Mouse (Mus musculus): ENCODE measurements at regions not wholly inside any gene's neighbourhood (a gene's known extent, or its start where the extent isn't known, plus 50 kb on each side); places are given as distances from the start of the nearest gene placed in this dataset.
A peak's percentile ranks its signal among the peaks of the same experiment; 100 is the strongest.
"Not testable (repeated sequence)": the region's sequence is repeated elsewhere in the genome, so short reads cannot be mapped to it uniquely, and the experiment has no call there.

DNA sequence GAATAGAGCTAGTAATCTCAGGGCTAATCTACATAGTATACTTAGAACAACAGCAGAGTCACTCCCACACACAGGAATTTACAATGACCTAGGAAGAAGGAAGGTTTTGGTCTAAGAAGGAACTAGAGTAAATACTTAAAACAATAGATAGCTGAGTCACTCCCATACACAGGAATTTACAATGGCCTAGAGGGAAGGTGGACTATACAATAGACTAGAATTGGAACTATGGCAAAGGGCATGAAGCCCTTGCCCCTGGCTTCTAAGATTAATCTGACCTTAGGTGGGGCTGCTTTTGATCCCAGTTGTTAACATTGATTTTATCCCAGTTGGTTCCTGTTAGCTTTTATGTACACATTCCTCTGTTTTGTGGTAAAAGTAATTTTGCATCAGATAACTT lies 427.8 kb upstream of the Clint1 start:
- DNase-seq (ENCODE audit: low spot score), result not testable (repeated sequence)

DNA sequence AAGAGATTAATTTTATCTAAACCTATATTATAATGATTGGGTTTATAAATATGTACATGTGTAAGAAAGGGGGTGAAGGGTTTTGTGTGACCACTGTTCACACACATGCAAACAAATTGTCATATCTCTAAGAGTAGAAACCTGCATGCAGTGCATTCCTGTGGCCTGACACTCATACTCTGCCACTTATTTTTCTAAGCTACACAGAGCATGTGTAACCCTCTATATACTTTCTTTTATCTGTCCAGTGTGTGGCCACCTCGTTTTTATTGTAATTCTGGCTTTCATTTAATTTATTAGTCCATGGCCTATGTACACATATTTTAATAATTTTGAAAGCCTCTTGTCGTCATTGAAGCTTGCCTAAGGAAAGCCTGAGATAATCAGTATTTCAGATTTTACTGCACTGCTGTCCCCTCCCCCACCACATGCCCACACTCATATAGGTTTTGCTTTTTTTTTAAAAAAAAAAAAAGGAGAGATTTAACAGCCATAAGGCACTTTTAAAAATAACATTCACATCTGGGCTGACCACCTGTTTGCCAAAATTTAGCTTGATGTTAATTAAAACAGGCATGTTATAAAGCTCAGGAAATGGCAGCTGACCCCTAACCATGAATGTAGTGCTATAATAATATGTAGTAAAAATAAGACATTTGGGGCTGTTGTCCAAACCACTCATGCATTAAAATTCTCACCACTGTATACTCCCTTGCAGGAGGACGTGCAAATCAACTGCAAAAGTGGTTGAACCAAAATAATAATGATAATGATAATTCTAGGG lies 410.7 kb upstream of the Clint1 start:
- DNase-seq (ENCODE audit: low spot score), result no peak

DNA sequence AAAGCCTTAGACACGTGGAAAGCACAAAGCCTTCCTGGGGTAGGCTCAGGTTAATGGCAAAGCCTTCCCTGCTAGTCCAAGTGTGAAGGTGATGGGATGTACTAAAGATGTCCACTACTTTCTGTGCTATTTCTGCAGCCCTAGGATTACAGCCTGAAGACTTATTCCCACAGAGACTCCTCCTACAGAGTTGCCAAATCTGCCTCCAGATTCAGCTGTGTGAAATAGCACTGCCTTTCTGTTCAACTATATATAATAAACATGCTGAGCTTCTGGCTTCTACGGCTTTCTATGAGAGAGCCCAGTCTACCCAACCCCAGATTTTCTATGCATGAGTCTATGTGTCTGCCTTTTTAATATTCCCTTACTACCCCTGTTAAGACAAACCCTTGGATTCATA lies 405.3 kb upstream of the Clint1 start:
- DNase-seq (ENCODE audit: low spot score), result no peak

DNA sequence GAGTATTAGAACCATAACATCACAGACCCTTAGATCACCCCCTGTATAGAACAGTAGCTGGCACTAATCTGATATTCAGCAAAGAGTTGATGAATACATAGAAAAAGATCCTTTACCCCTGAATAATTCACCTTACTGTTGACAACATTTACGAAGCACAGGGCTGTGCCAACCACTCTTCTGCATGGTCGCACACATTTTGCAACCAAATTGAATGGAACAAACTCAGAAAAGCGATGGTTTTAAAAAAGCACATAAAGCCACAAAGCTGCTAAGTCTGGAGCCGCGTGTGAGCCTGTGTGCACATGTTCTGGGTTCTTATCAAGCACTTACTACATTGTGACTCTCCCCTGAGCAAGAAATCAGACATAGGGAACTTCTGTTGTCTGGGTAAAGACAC lies 397.6 kb upstream of the Clint1 start:
- DNase-seq (ENCODE audit: low spot score), result no peak

DNA sequence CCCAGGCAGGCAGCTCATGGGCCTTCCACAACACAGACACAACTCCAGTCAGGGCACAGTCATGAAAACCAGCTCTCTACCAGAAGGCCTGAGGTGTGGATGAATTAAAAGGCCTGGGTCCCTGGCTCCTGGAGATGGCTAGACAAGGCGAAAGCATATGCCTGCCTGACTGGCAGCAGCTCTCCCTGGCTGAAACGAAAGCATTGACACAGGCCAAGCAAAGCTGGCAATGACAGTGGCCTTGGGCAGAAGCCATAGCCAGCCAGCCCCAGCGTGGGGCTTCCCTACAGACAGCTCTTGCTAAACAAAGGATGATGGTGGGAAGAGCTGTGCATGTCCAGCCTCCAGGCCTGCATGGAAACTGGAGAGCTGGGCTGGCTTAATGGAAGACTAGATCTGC lies 396.9 kb upstream of the Clint1 start:
- no peak for DNase-seq (ENCODE audit: low spot score)

DNA sequence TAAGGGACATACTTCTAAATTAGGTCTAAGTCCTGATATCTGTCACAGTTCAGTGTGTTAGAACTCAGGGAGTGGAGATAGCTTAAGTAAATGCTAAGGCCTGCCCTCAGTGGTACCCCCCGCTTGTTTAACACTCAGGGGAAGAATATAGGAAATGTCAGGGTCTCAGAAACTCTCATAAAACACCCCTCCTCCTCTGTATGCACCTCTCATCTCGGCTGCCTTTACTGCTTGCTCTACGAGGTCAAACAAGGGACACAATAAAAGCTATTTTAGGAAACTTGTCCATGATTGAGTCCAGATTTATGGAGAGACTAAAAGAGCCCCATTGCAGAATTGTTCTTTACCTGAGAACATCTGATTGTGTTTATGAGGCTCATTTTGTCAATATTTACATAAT lies 395.1 kb upstream of the Clint1 start:
- DNase-seq (ENCODE audit: low spot score), result no peak

DNA sequence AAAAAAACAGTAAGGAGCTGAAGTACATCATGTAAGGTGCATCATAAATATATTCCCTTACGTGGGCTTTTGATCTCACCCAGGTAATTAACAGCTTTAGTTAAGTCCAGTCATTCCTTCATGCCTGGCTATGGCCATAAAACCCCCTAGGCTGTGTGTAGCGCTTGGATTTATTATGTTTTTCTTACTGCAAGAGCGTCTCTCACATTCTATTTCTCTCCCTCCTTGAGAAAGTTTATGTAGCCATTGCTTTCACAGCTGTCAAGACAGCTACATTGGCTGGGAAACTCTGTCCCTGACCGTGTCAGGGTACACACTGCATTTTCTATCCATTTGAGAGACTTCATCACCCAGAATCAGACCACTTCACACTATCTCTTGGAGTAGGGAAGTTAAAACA lies 394.3 kb upstream of the Clint1 start:
- DNase-seq (ENCODE audit: low spot score), result no peak

DNA sequence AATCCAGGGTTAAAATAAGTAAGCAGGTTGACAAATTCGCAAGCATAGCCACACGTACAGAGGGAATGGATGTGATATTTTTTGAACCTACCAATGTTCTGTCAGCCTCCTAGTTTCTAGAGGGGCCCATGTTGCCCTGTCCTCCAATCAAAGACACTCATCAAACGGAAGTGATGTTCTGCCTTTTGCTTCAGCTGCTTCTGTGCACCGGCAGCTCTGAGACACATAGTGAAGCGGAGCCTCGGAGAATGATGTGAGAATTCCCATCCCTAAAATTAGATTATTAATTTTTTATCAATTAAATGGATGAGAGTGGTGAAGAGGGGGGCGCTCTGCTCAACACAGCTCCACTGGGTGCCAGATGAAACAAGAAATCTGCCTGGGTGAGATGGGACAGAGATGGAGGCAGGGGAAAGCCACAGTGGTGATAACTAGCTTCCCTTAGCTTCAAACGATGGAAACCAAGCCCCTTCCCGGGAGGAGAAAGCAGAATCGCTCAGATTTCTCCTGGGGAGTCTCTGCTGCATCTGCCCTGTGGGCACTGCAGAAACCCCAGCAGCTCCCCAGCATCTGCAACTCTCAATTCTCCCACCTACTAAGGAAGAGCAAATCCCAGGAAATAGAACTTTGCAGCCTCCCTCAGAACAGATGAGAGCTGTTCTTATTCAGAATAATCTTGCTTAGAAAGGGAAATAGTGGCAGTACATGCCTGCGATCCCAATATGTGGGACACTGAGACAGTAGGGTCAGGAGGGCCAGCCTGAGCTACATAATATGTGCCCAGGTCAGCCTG lies 391.7 kb upstream of the Clint1 start:
- no peak for DNase-seq (ENCODE audit: low spot score)

DNA sequence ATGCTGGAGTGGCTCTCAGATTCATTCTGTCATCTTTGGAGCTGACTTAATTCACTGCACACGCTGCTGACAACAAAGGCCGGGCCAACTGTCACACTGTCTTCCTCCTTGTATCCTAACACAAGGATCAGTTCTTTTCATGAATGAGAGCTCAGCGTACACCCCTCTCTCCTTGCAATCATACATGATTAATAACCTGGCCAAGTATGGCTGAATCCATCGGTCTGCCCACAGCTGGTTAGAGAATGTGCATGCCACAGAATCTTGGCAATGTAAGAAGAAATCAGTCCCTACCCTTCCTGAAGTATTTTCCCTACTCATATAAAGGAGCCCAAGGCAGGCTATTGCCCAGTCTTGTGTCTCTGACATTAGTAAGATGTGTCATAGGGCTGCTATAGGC lies 387.4 kb upstream of the Clint1 start:
- no peak for DNase-seq (ENCODE audit: low spot score)

DNA sequence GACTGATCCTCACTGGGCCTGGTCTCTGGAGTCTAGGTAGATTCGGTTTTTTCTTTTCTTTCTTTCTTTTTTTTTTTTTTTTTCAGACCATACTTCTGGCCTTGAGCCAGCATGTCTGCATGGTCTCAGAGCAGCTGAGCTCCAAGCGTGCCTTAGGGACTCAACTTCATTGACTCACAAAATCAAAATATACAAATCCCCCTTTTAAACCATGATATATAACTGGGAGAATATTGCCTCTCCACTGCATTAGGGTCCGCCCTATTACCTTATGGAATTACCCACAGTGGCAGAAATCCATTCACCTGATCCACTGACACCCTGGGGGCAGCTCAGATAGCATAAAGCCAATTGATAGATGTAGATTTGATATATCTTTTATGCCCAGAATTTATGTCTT lies 385.5 kb upstream of the Clint1 start:
- no peak for DNase-seq (ENCODE audit: low spot score)

DNA sequence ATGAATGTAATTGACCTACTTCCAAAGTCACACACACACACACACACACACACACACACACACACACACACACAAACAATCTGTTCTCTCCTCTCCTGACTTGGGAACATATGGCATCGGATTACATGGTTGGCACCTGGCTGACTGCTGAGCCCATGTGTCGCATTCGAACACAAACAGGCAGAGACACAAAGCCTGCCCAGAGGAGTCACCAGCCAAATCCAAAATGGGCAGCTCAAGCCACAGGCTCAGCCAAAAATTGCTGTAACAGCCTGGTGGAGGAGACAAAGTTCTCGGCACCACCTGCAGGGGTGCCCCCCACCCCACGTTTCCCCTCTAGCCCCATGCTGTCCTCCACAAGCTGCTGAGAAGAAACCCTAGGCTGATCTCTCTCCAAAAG lies 379.7 kb upstream of the Clint1 start:
- peak; percentile 34 for DNase-seq (ENCODE audit: low spot score)

DNA sequence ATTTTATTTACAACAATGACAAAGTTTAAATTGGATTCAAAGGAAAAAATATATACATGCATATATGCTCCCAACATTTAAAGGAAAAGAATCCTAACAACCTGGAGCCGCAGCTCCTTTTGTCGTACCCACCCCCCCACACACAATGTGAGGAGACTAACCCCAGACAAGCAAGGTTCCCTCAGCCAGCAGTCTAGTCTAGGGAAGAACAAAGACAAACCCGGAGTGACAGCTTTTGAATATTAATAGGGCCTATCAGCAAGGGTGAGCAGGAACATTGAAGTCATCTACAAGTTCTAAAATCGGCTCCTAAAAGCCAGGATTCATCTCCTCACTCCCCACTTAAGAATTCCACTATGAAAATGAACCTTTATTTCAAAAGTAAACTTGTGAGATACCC lies 374.9 kb upstream of the Clint1 start:
- no peak for DNase-seq (ENCODE audit: low spot score)

DNA sequence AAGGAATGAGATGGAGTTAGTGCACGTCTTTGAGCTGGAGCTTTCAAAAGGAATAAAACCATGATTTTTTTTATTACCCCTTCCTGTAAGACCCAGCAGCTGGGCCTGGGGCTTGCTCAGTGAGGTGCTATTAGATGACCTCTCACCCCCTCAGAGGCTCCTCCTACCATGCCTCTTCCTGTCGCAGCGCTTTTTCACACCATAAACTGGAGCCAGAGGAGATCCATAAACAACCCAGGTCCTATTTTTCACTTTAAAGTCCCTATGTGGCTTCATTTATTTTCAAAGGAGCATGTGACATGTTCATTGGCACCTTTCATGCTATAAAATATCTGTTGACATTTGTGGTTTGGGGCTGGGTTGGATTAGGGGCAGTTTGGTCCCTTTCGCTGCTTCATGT lies 365.9 kb upstream of the Clint1 start:
- DNase-seq (ENCODE audit: low spot score), result no peak

DNA sequence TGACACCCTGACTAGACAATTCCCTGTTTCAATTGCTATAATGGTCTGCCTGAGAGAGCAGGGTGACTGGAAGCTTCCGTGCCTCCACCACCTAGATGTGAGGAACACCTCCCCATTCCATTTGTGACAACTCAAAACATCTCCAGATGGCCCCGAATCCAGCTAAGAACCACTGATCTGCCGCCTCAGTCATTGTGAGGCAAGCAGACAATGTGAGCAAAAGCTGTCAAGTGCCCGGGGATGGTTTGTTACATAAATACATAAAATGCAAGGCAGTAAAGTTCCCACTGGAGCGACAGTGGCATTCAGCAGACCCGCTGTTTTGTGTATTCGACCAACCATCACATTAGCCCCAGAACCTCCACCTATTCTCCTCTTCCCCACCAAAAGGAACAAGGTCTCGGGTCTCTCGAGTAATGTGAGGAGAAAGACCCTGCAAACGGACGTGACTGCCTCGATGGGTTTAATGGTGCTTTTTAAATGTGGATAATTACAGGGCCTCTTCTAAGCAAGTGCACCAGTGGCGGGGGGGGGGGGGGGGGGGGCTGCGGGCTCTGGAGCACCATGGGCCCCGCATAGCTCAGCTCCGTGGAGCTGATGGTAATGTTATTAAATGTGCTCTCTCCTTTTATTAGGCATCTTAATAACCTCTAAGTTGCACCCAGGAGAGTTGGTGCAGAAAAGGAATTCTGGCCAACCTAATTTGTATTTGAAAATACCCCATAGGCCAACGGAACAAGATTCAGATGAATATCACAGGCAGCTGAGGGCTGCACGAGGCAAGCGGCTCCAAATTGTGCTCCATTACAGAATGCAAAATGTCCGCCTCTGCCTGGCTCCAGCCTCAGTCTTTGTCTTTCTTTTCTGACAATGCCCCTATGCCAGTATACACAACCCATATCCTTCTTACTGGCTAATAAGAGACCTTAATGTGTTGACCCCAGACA lies 360.6 kb upstream of the Clint1 start:
- DNase-seq (ENCODE audit: low spot score), result no peak

DNA sequence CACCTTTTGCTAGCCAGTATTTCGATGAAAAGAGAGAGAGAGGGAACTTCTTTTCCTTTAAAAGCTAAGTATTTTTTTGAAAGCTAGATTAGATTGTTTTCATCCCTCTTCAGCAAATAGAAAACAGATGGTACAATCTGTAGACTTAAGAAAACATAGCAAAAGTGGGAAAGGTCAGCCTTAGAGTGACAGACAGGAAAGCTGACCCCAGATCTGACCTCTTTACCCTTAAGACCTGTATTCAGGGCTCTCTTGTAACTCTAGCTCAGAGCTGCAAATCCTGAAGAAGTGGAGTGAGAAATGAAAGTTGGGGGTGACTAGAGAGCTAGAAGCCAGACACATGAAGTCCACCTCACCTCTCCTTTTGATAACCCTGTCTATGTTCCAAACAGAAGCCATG lies 356.6 kb upstream of the Clint1 start:
- no peak for DNase-seq (ENCODE audit: low spot score)

DNA sequence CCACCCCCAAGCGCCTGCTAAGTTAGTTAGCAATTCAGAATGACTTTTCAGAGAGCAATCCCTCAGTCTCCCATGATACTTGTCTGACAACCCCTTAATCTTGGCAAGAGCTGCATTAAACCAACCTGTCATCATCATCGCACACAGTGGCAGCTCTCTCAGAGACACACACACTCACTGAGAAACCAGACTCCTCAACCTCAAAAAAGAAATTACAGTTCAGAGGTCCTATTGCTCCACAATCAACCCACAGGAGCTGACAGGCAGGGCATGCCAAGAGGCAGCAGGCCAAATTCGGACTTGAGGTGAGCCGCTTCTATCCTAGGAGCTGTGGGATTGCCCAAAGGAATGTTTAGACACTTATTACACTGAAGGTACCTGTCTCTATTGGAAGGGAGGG lies 343.3 kb upstream of the Clint1 start:
- no peak for DNase-seq (ENCODE audit: low spot score)

DNA sequence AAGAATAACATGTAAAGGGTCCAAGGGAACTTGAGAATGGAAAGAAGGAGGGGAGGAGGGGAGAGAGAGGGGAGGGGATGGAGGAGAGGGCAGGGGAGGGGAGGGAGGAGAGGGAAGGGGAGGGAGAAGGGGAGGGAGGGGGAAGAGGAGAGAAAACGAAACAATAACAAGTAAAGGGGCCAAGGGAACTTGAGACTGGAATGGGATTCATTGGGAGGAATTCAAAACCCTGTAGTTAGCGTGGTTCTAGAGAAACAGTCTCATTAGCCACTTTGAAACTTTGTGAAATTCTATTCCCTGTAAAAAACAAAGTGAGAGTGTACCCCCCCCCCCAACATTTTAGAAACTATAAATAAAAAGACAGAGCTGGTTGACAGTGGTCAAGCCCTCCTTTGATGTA lies 342.6 kb upstream of the Clint1 start:
- DNase-seq (ENCODE audit: low spot score), result no peak

DNA sequence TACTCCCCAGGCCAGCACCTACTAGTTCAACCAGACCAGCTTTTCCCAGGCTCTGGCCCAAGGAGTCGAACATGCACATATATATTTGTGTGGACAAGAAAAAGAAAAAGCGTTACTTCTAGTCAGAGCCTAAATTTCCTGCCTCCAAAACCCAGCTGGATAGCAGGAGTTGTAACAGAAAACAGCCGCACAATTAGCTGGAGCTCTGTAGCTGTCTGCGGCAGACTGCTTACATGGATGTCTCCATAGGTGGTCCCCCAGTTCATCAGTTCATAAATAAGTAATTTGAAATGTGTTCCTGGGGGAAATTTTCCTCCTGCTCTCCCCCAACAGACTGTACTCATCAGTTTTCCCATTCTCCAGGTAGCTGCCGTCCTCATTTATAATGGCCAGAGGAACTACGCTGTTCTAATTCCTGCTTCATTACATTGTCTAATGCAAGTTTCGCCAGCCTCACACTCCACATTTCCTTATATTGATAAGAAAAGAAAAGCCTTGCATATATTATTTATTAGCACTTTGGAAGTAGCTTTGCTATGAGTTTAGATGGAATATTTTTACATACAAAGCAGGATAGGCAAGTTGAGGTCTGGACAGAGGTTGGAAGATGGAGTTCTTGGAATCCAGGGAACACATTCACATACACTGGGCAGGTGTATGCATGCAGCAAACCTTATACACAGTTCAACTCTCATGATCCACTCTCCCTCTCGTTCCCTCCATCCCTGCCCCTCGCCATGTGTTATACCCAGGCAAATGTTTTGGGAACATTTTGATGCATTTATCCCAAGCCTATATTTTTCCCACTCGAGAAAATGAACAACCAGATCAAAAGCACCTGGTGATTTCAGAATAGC lies 337.2 kb upstream of the Clint1 start:
- DNase-seq (ENCODE audit: low spot score), result no peak

DNA sequence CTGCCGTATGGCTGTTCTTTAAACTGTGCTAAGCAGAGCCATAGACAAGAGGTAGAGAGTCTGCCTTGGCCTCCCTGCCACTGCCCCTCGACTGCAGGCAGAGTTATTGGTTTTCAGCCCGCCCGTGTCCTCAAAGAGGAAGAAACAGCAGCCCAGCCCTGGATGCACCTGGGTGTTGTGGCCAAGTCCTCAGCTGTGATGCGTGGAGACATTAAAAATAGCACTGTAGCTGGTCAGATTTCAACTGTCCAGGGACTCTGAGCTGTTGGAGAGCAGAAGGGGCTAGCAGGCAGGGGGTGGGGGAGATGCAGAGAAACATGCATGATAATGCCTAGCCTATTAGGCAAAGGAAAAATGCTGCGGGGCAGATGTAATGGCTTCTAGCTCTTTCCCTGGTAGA lies 327.1 kb upstream of the Clint1 start:
- no peak for DNase-seq (ENCODE audit: low spot score)

DNA sequence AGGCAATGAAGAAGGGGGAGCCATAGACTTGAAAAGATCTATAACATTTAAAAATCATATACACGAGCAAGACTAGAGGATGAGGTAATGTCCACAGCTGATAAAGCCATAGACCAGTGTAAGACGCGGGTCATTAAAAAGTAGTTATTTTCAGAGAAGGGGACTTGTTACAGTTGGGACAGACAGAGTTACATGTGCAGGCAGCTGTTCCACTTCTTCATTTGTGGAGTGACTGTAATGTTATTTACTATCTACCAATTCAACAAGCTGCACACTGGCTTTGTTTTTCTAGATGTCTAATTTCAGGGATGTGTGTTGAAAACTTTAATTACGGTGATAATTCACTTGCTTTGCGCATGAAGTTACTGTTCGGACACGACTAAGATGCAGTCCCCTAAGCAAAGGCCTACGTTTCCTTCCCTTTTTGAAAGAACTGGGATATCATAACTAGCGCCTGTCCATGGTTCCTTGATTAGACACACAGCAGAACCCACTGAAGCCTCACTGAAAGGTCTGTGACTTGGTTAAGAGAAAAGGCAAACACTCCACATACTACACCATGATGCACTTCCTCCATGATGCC lies 320.7 kb upstream of the Clint1 start:
- DNase-seq (ENCODE audit: low spot score), result no peak

DNA sequence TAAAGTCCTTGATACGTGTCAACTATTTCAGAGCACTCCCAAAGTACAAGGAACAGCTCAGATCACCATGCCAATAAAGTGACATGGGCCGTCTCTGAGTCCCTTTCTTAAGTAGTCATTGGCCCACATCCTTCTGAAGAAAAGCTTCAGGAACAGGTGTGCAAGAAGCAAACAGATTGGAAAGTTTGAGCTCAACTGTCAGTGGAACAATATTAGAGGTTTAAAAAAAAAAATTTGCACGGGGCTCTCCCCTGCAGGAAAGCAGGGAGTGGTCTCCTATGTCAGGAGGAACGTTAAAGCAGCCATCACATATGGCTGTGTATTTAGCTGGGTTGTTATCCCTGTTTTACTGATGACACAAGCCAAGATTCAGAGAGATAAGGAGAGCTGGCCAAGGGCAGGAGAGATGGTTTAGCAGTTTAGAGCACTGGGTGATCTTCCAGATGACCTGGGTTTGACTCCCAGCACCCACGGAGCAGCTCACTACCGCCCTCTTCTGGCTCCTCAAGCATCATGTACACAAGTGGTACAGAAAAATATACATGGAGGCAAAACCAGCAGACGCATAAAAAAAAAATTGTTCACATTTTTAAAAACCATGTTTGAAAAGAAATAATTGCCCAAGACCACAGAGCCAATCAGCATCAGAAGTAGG lies 318.3 kb upstream of the Clint1 start:
- DNase-seq (ENCODE audit: low spot score), result no peak

Data from layer of hippocampus, adult 11-12 months (tissue).